Mouse (Mus musculus) stomach, postnatal 0 days (tissue): ENCODE results near the gene Hal.

Source experiments
- CTCF ChIP-seq: IDR thresholded peaks from 2 replicates; pipeline ENCODE4 v1.5.1; 2016; ENCODE audit warnings: antibody characterized with exemption, low read depth, mild to moderate bottlenecking, moderate library complexity
- EP300 ChIP-seq: optimal IDR thresholded peaks from 2 replicates; pipeline ENCODE3; 2016; ENCODE audit warnings: antibody characterized with exemption

GRCm38 (mm10) chr10:93454652-93455014 lies 33.9 kb upstream of the Hal start:
- no peak for TF ChIP-seq CTCF
- TF ChIP-seq EP300: no peak
